Mouse (Mus musculus) liver, embryonic 11.5 days (tissue): ENCODE measurements around the gene Ndufv3. TPM values are rescaled to one million over a fixed set of nuclear protein-coding genes. Genes with fewer than 3 reads are reported as not detected.

Experiments
- microRNA-seq: library from miRNA; unstranded; fragments of <30 nt; microRNA quantifications from one replicate; pipeline ENCODE4, GENCODE M21; 2017; ENCODE audit warnings: borderline number of aligned reads
- polyA plus RNA-seq: library from polyadenylated mRNA; unstranded; fragments of >200 nt; fragmentation: Nextera tagmentation; extraction: Ambion mirVana; gene quantifications from 2 replicates; pipeline ENCODE4 v1.2.1, GENCODE M21; 2014

The Ndufv3 gene
- polyA plus RNA-seq, 1 experiment from 2014 or later: 352 TPM

Small RNA genes lying within 50 kb of the gene (microRNA-seq; reads per million reads assigned to microRNA genes)
- gene Gm24970: not detected

Other genes with a start within 250 kb of the Ndufv3 start
- gene Rsph1, start 242.7 kb upstream of the Ndufv3 start, polyA plus RNA-seq: 0.40 and 0.88 TPM in 2 replicates
- gene Slc37a1, start 233.3 kb upstream of the Ndufv3 start, polyA plus RNA-seq: 6.6 and 7.7 TPM in 2 replicates
- 10.4 and 11.5 TPM in 2 replicates for gene Pde9a, start 133.9 kb upstream of the Ndufv3 start, polyA plus RNA-seq
- 65.1 and 70.4 TPM in 2 replicates for gene Wdr4, start 135 bp upstream of the Ndufv3 start, polyA plus RNA-seq
- 25.4 and 25.8 TPM in 2 replicates for gene Pknox1, start 44.6 kb downstream of the Ndufv3 start, polyA plus RNA-seq
- 7.3 and 8.3 TPM in 2 replicates for gene Cbs, start 117.1 kb downstream of the Ndufv3 start, polyA plus RNA-seq
- 188 and 210 TPM in 2 replicates for gene U2af1, start 138.8 kb downstream of the Ndufv3 start, polyA plus RNA-seq
- gene Cryaa, start 157.7 kb downstream of the Ndufv3 start, polyA plus RNA-seq: not detected in 2 replicates